9 mouse cellular contexts compared by ENCODE assay signal in genomic region chr7:127773664-127774384, GRCm38 (mm10). TPM values are rescaled to one million over a fixed set of nuclear protein-coding genes. Genes with fewer than 3 reads are reported as not detected.
DNase-seq lines count a peak whose midpoint lies in the region; ATAC-seq and TF ChIP-seq lines count a peak whose summit lies in the region.
"Had no signal": no experiment of that assay in that cellular context is flagged by ENCODE, and none has a peak within 500 bp of the region (broad histone marks: within the 10 kb centered on the region; RNA-seq: fewer than 3 reads in every experiment).

No protein-coding gene starts in this region.

- no peak overlapping the region for H3K4me2 ChIP-seq in heart, postnatal 0 days (ENCODE audit: low read depth, low read length)
- H3K4me2 ChIP-seq: neural tube, embryonic 13.5 days had no signal

- H3K4me3 ChIP-seq in heart, postnatal 0 days (ENCODE audit: low read depth, low read length), result no peak overlapping the region
- H3K4me3 ChIP-seq in left cerebral cortex, adult 2 months, result no peak overlapping the region
- H3K4me3 ChIP-seq: neural tube, embryonic 13.5 days had no signal

- H3K9me3 ChIP-seq in heart, postnatal 0 days (replicated peaks; ENCODE audit: control insufficient read depth, low read length), result no peaks in the 10 kb centered on the region
- H3K9me3 ChIP-seq: neural tube, embryonic 13.5 days had no signal

- peaks cover 2% of the 10 kb centered on the region; the same call in 1 of the 2 replicates for H3K36me3 ChIP-seq in heart, postnatal 0 days (replicated peaks; ENCODE audit: control insufficient read depth, insufficient read depth, low read length)

- WGBS in heart, postnatal 0 days, result 30% methylated on average over 9 of the region's 9 CpGs

- intact Hi-C loops in left cerebral cortex, adult 2 months (cut with DNase I), result no loop called here

- no peak overlapping the region for H3K27ac ChIP-seq in heart, postnatal 0 days (ENCODE audit: low read depth)
- H3K27ac ChIP-seq in left cerebral cortex, adult 2 months, result no peak overlapping the region
- H3K27ac ChIP-seq: neural tube, embryonic 13.5 days had no signal

- no peak for ATAC-seq in heart, postnatal 0 days (ENCODE audit: insufficient read depth, low read depth)

- no peak overlapping the region for H3K9ac ChIP-seq in heart, postnatal 0 days (replicated peaks; ENCODE audit: low read depth, low read length)
- H3K9ac ChIP-seq: neural tube, embryonic 13.5 days had no signal

- no peaks in the 10 kb centered on the region for H3K27me3 ChIP-seq in heart, postnatal 0 days (ENCODE audit: control insufficient read depth, insufficient read depth, low read length)
- H3K27me3 ChIP-seq: neural tube, embryonic 13.5 days had no signal

- TF ChIP-seq CTCF in heart, postnatal 0 days (IDR thresholded peaks at IDR 0.05; ENCODE audit: low read depth), result peak; percentile 68
- TF ChIP-seq CTCF in left cerebral cortex, adult 2 months (IDR thresholded peaks at IDR 0.05), result peak; percentile 76

- H3K4me1 ChIP-seq in heart, postnatal 0 days (ENCODE audit: control insufficient read depth, insufficient read depth), result peaks cover 15% of the 10 kb centered on the region

- TF ChIP-seq EP300 in heart, postnatal 0 days (IDR thresholded peaks at IDR 0.05; ENCODE audit: low read depth), result no peak

- DNase-seq in left cerebral cortex, adult 11 months (ENCODE audit: low spot score), result peak; percentile 58
- no peak for DNase-seq in left cerebral cortex, adult 8-10 months (ENCODE audit: low spot score in 2 of 2)
- DNase-seq in NIH3T3 (ENCODE audit: low read depth), result peak; percentile 84
- DNase-seq in cerebellum, postnatal 10 days, result peak; percentile 87 to 88
- DNase-seq in heart, postnatal 0 days (ENCODE audit: low spot score), result peak; percentile 68
- DNase-seq in left cerebral cortex, adult 2 months (ENCODE audit: extremely low spot score in 1 of 2, low spot score in 2 of 2), result peak; percentile 61 to 65
- peak; percentile 85 for DNase-seq in mesoderm, embryonic 11.5 days (ENCODE audit: low read depth, low spot score)
- DNase-seq in thymus, postnatal 0 days (ENCODE audit: low spot score), result peak; percentile 85

RNA-seq across cellular contexts. Expression of gene Setd1a, which starts 2.6 kb away (rescaled TPM):
- total RNA-seq in left cerebral cortex, adult 8-10 months (2022), result 10 to 100 TPM; 44.7 to 48.4 (median 46.9) TPM
- 7.5 and 14.4 TPM in 2 replicates for total RNA-seq in heart, postnatal 0 days (2014; rRNA removed; ENCODE audit: low replicate concordance)
- polyA plus RNA-seq in heart, postnatal 0 days (2015; fragmentation: Nextera tagmentation; extraction: Ambion mirVana), result 6.0 and 7.6 TPM in 2 replicates
- total RNA-seq in left cerebral cortex, adult 2 months (2021), result 10 to 100 TPM; 48.8 to 55.2 TPM
- 18.2 and 21.1 TPM in 2 replicates for polyA plus RNA-seq in thymus, postnatal 0 days (2015; fragmentation: Nextera tagmentation; extraction: Ambion mirVana)

RNA-seq across cellular contexts. Expression of gene Orai3, which starts 4.2 kb away (rescaled TPM):
- 10 to 100 TPM; 18.0 to 22.2 (median 19.5) TPM for total RNA-seq in left cerebral cortex, adult 8-10 months (2022)
- total RNA-seq in heart, postnatal 0 days (2014; rRNA removed; ENCODE audit: low replicate concordance), result 31.8 and 38.9 TPM in 2 replicates
- polyA plus RNA-seq in heart, postnatal 0 days (2015; fragmentation: Nextera tagmentation; extraction: Ambion mirVana), result 17.3 and 17.6 TPM in 2 replicates
- total RNA-seq in left cerebral cortex, adult 2 months (2021), result 10 to 100 TPM; 19.8 to 21.8 TPM
- 16.1 TPM in 2 replicates for polyA plus RNA-seq in thymus, postnatal 0 days (2015; fragmentation: Nextera tagmentation; extraction: Ambion mirVana)

RNA-seq across cellular contexts. Expression of gene Gm49388, which starts 11.6 kb away (rescaled TPM):
- 1 to 10 TPM; 3.9 to 6.2 (median 4.6) TPM for total RNA-seq in left cerebral cortex, adult 8-10 months (2022)
- not detected in 2 replicates for total RNA-seq in heart, postnatal 0 days (2014; rRNA removed; ENCODE audit: low replicate concordance)
- not detected in 2 replicates for polyA plus RNA-seq in heart, postnatal 0 days (2015; fragmentation: Nextera tagmentation; extraction: Ambion mirVana)
- total RNA-seq in left cerebral cortex, adult 2 months (2021), result 1 to 10 TPM; 4.2 to 4.3 TPM
- not detected in 2 replicates for polyA plus RNA-seq in thymus, postnatal 0 days (2015; fragmentation: Nextera tagmentation; extraction: Ambion mirVana)
- polyA plus RNA-seq: neural tube, embryonic 13.5 days had no signal

RNA-seq across cellular contexts. Expression of gene Hsd3b7, which starts 26.6 kb away (rescaled TPM):
- 1 to 10 TPM; 4.2 to 9.7 (median 4.6) TPM for total RNA-seq in left cerebral cortex, adult 8-10 months (2022)
- total RNA-seq in heart, postnatal 0 days (2014; rRNA removed; ENCODE audit: low replicate concordance), result 36.1 and 47.4 TPM in 2 replicates
- 23.3 and 27.4 TPM in 2 replicates for polyA plus RNA-seq in heart, postnatal 0 days (2015; fragmentation: Nextera tagmentation; extraction: Ambion mirVana)
- 1 to 10 TPM; 4.2 to 4.5 TPM for total RNA-seq in left cerebral cortex, adult 2 months (2021)
- polyA plus RNA-seq in thymus, postnatal 0 days (2015; fragmentation: Nextera tagmentation; extraction: Ambion mirVana), result 8.7 and 10.4 TPM in 2 replicates

RNA-seq across cellular contexts. Expression of gene Fbxl19, which starts 29.5 kb away (rescaled TPM):
- total RNA-seq in left cerebral cortex, adult 8-10 months (2022), result 10 to 100 TPM; 59.3 to 68.5 (median 63.5) TPM
- total RNA-seq in heart, postnatal 0 days (2014; rRNA removed; ENCODE audit: low replicate concordance), result 8.9 and 21.6 TPM in 2 replicates
- polyA plus RNA-seq in heart, postnatal 0 days (2015; fragmentation: Nextera tagmentation; extraction: Ambion mirVana), result 0.42 and 0.56 TPM in 2 replicates
- total RNA-seq in left cerebral cortex, adult 2 months (2021), result 10 to 100 TPM; 72.4 to 81.5 TPM
- polyA plus RNA-seq in thymus, postnatal 0 days (2015; fragmentation: Nextera tagmentation; extraction: Ambion mirVana), result 1.6 and 1.7 TPM in 2 replicates

Comparison
In these comparisons a context has a peak if more than half of its experiments do, and no peak if none do; other contexts are left out.
1. DNase-seq: peak in left cerebral cortex, adult 11 months (single experiment), NIH3T3 (single experiment), cerebellum, postnatal 10 days (2 of 2), heart, postnatal 0 days (single experiment), left cerebral cortex, adult 2 months (2 of 2), mesoderm, embryonic 11.5 days (single experiment) and thymus, postnatal 0 days (single experiment); none in left cerebral cortex, adult 8-10 months (0 of 2).